Mouse (Mus musculus) left cerebral cortex, postnatal 36 days (tissue): ENCODE measurements around the gene St13. TPM values are rescaled to one million over a fixed set of nuclear protein-coding genes. Genes with fewer than 3 reads are reported as not detected.

Experiments
- DNase-seq, 2 experiments: peaks; one replicate each; pipeline ENCODE4 v3.0.0; 2021 to 2022; ENCODE audit warnings: low spot score in 2 of 2, mixed read lengths in 1 of 2
- intact Hi-C: fragments of 180-260 bp; cut with DNase I; formaldehyde crosslinking; loops from one replicate; pipeline ENCODE4 v1.15.1; 2025
- total RNA-seq, 2 experiments: library from RNA; stranded (reverse); gene quantifications; 2 replicates each; pipeline ENCODE4 v1.2.3; 2021

St13 gene
- total RNA-seq, 2 experiments from 2014 or later, result 159 to 162 TPM

DNA sequence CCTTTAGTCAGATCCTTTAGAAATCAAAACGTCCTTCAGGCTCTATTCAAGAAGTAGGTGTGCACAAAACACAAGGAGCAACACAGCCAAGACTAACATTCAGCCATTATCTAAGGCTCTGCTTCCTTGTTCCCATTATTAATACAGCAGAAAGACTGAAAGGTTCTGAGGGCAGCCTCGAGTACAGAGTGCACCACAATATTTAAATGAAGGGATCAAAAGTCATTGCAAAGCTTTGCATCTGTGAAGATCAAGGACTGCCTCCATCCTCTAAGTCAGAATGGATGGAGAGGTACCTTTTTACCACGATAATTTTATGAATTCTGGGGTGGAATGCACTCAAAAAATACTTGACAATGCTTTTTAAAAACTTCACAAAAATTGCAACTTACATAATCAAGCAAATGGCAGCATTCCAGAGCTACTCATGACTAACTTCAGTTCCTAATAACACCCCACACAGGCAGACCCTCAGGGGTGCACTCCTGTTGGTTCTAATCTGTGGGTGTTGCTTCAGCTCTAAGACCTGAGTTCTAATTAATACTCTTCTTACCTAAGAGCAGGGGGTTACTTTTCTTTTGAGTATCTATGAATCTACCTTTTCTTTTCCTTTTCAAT is 69.0 kb downstream of the St13 start:
- DNase-seq, result no peak
- intact Hi-C loops, result no loop called here

DNA sequence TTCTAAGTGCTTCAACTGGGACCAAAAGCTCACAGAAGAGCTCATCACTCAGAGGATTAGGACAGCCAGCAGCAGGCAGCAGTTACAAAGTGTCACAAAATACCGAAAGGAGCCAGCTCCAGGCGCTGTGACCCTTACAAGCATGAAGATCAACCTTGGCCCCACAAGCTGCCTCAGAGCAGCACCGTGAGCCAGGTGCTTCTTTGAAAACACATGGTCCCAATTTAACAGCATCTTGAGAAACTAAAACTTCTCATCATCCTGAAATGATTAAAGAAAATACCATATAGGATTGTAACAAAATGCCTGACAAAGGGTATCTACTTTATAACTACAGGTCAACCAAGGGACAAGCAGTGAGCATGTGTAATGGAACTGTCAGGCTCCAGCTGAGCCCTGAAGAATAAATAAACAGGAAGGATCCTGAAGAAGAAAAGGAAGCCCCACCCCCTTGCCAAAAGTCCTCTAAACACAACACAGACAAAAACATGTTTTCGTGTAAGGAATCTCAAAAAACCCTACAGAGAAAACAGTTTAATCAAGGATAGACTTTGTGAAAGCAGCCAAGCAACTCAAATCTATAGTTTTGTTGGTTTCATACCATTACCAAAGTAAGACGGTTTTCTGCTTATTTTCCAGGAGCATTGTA is 70.0 kb downstream of the St13 start:
- intact Hi-C loops, result no loop called here
- DNase-seq, result no peak

DNA sequence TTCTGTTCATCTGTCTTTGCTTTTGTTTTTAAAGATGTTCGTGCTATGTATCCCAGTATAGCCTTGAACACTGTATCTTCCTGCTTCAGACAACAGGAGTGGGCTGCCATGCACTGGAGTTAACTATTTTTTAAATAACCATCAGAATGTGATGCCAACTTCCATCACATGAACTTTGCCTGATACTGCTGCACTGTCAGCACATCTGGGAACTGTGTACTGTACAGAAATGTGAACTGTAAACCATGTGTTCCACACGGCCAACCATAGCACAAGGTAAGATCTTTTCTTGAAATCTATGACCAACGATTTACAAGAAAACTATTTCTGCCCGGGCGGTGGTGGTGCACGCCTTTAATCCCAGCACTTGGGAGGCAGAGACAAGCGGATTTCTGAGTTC is 72.4 kb downstream of the St13 start:
- intact Hi-C loops, result no loop called here
- no peak for DNase-seq

DNA sequence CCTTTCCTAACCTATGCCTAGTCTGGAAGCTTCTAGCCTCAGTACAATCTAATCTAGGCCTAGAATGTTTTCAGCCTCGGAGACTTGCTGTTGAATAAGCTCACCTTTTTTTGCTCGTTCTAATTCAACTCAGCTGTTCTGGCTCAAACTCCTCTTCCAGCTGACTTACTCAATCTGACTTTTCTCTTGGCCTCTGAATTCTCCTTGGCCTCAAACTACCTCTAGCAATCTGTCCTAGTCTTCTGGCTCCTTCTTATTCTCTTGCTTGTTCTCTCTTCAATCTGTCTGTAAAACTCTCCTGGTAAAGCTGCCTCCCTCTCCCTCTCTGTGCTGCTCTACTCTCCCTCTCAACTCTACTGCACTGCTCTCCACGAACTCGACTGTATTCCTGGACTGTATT is 74.9 kb downstream of the St13 start:
- intact Hi-C loops, result no loop called here
- DNase-seq, result no peak

DNA sequence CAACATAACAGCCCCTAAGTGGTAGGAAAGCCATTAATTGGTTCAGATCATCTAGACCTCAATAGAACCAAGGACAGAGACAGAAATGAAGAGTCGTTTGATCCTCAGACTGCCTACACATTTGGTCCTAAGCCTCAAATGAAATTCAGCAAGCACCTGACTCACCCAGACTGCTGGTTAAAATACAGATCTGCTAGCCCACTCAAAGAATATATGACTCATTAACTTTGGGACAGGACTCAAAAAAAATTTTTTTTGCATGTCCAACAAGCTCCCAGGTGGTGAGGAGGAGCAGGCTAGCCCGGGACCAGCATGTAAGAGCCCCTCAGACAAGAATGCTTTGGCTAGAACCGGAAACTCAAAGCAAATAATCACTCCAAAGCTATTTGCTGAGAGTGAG is 79.7 kb downstream of the St13 start:
- intact Hi-C loops, result no loop called here
- DNase-seq, result peak in 1 of 2 experiments; percentile 18

DNA sequence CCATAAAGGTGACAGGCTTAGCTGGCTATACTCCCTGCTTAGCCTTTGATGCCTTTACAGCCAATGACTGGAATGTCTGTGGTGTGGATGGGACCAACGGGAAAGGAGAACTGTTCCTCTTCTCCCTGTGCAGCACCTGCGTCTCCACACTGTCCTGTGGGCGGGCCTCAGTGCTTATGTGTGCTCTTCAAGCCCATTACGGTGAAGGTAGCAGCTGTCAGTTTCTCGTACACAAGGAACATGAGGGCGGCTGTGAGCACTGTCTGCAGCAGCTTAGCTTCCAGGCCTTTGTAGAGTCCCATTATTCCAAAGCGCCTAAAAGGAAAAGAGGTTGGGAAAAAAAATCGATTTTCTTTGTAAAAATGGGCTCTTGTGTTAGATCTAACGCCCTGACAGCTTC is 80.4 kb downstream of the St13 start:
- peak in 1 of 2 experiments; percentile 15 for DNase-seq
- intact Hi-C loops, result no loop called here

DNA sequence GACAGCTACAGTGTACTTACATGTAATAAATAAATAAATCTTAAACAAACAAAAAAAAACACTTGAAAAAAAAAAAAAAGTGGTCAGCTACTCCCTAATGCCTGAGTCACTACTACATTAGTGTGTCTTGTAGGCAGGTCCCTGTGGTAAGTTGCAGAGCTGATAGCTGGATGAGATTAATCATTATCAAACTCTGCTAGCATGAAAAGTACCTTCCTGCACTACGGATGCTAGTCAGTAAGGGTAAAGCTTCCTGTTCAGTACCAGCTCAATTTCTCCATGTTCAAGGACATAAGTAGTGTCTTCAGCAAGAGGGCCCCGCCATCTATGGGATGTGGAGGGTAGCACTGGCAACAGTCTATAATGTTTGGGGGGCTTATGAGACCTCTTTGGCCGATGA is 85.9 kb downstream of the St13 start:
- intact Hi-C loops, result no loop called here
- no peak for DNase-seq

Other genes with a start within 250 kb of the St13 start
- gene Mrtfa, start 209.3 kb downstream of the St13 start, total RNA-seq, result 10 to 100 TPM; 56.9 to 79.7 TPM
- 10 to 100 TPM; 21.6 to 23.8 TPM for gene Mchr1, start 164.6 kb downstream of the St13 start, total RNA-seq
- 10 to 100 TPM; 39.3 to 41.7 TPM for gene Slc25a17, start 39.3 kb downstream of the St13 start, total RNA-seq
- gene Xpnpep3, start 61 bp upstream of the St13 start, total RNA-seq, result 10 to 100 TPM; 14.2 to 14.4 TPM
- not detected for gene Dnajb7, start 8.2 kb upstream of the St13 start, total RNA-seq
- 100 to 1,000 TPM; 134 to 137 TPM for gene Rbx1, start 66.2 kb upstream of the St13 start, total RNA-seq
- gene Ep300, start 185.3 kb upstream of the St13 start, total RNA-seq, result 10 to 100 TPM; 68.3 to 82.0 TPM